Mouse (Mus musculus) heart, embryonic 13.5 days (tissue): ENCODE measurements around the gene Aig1. TPM values are rescaled to one million over a fixed set of nuclear protein-coding genes. Genes with fewer than 3 reads are reported as not detected.

Source experiments
- ATAC-seq: fragments of 200-750 bp; cut with Nextera tagmentation; 2 replicates; pipeline ENCODE4 v1.8.0; 2017; ENCODE audit warnings: moderate TSS enrichment; ENCODE audit not compliant: insufficient number of reproducible peaks, low FRiP score, low TSS enrichment; ENCODE audit errors: extremely low read depth
- H3K27ac ChIP-seq: fragments of 300-500 bp; sonication (generic); replicated peaks from 2 replicates; pipeline ENCODE4 v1.5.1; 2015; ENCODE audit warnings: moderate library complexity, mild to moderate bottlenecking, inconsistent platforms
- H3K27me3 ChIP-seq: fragments of 300-500 bp; sonication (generic); replicated peaks from 2 replicates; pipeline ENCODE4 v1.6.1; 2015; ENCODE audit warnings: mild to moderate bottlenecking, inconsistent platforms
- H3K36me3 ChIP-seq: fragments of 300-500 bp; sonication (generic); 2 replicates; pipeline ENCODE4 v1.6.1; 2015; ENCODE audit warnings: mild to moderate bottlenecking, inconsistent platforms
- H3K4me1 ChIP-seq: fragments of 300-500 bp; sonication (generic); 2 replicates; pipeline ENCODE4 v1.6.1; 2015; ENCODE audit warnings: inconsistent platforms
- H3K4me2 ChIP-seq: fragments of 300-500 bp; sonication (generic); 2 replicates; pipeline ENCODE4 v1.6.1; 2015; ENCODE audit warnings: inconsistent platforms, mild to moderate bottlenecking, moderate library complexity
- H3K4me3 ChIP-seq: fragments of 300-500 bp; sonication (generic); 2 replicates; pipeline ENCODE4 v1.5.1; 2015; ENCODE audit warnings: moderate library complexity, mild to moderate bottlenecking, inconsistent platforms
- H3K9ac ChIP-seq: fragments of 300-500 bp; sonication (generic); 2 replicates; pipeline ENCODE4 v1.6.1; 2015; ENCODE audit warnings: inconsistent platforms, mild to moderate bottlenecking, moderate library complexity
- H3K9me3 ChIP-seq: fragments of 300-500 bp; sonication (generic); 2 replicates; pipeline ENCODE4 v1.6.1; 2016; ENCODE audit warnings: inconsistent platforms
- WGBS: fragments of 180-500 bp; shearing (Covaris S2); methylation state at CpG from one replicate; pipeline ENCODE4 v1.1.7; 2015; ENCODE audit warnings: mixed read lengths; 5-methylcytosine and 5-hydroxymethylcytosine counted together
- polyA plus RNA-seq: library from polyadenylated mRNA; unstranded; fragments of >200 nt; fragmentation: Nextera tagmentation; extraction: Ambion mirVana; gene quantifications from 2 replicates; pipeline ENCODE4 v1.2.1, GENCODE M21; 2015

The Aig1 gene
- polyA plus RNA-seq, 1 experiment from 2014 or later: 52.3 TPM

DNA sequence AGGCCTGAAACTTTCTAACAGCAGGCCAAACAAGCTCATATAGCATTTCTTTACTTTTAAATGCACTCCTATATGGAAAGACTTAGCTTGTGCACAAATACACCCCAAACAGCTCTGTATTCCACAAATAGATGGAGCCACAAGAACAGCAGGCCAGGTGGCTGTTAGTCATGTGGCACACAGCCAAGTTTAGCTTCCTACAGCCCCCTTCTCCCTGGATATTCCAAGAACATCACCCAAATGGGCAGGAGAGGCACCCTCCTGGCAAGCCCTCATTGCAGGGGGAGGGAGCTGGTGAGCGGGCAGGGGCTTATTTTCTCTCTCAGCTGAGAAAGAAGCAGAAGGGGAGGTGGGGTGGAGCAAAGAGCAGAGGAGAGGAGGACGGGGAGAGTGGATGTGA is 267.9 kb downstream of the Aig1 start:
- ATAC-seq: no peak
- Histone ChIP-seq H3K4me1 (no peaks in the 10 kb centered on the region), H3K9ac (no peak overlapping the region), H3K27me3 (no peaks in the 10 kb centered on the region), H3K9me3 (peaks cover 6% of the 10 kb centered on the region; the same call in 1 of the 2 replicates), H3K4me3 (no peak overlapping the region), H3K36me3 (no peaks in the 10 kb centered on the region), H3K27ac (no peak overlapping the region), H3K4me2 (no peak overlapping the region)
- WGBS: 56% methylated on average over 2 of the region's 2 CpGs

DNA sequence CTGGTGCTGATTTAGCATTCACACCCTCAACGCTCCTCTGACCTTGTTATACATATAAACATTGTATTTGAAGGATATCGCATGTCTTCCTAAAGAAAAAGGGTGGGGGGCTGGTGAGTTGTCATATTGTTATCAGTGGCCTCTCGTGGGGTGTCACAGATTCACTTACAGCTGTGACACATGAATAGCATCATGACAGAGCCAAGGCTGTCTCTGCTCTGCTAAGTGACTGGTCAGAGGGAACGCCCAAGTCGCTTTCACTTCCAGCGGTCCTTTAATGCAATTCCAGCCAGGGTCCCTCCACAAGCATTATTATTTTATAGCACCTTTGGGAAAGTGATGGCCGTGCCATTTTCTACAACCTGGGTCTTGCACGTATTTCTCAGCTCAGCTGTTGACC is 271.3 kb downstream of the Aig1 start:
- H3K4me3 ChIP-seq: no peak overlapping the region
- no peaks in the 10 kb centered on the region for H3K36me3 ChIP-seq
- H3K9me3 ChIP-seq: peaks cover 6% of the 10 kb centered on the region; the same call in 1 of the 2 replicates
- no peak overlapping the region for H3K27ac ChIP-seq
- no peak for ATAC-seq
- H3K27me3 ChIP-seq: no peaks in the 10 kb centered on the region
- no peak overlapping the region for H3K4me2 ChIP-seq
- 69% methylated on average over 8 of the region's 8 CpGs for WGBS
- H3K9ac ChIP-seq: no peak overlapping the region
- no peaks in the 10 kb centered on the region for H3K4me1 ChIP-seq

Other genes starting within 250 kb of the Aig1 start
- gene Hivep2, start 97.1 kb upstream of the Aig1 start, polyA plus RNA-seq: 3.8 and 4.2 TPM in 2 replicates